Mouse (Mus musculus): ENCODE results near the gene Hoxa2. TPM values are rescaled to one million over a fixed set of nuclear protein-coding genes. Genes with fewer than 3 reads are reported as not detected.

The Hoxa2 gene
- total and polyA plus RNA-seq, 3 experiments, result 0.26 TPM; not detected in 2

- Histone ChIP-seq H3K9me3 (replicated peaks; ENCODE audit: low read length) (peaks cover 5% of the 10 kb centered on the region), H3K4me3 (replicated peaks in 1 of 3; ENCODE audit: low read depth in 2 of 3, low read length in 2 of 3, poor library complexity in 1 of 3) (no peak overlapping the region), H3K79me2 (replicated peaks; ENCODE audit: control insufficient read depth, extremely low read depth, insufficient read depth, poor library complexity, severe bottlenecking) (no peaks in the 10 kb centered on the region), H3K27me3 (replicated peaks) (no peaks in the 10 kb centered on the region), H3K4me1 (ENCODE audit: control insufficient read depth in 1 of 2, insufficient read depth in 2 of 2) (peaks cover 0 to 13% of the 10 kb centered on the region in 2 experiments; a peak in 2 of 4 replicates), H3K36me3 (replicated peaks in 1 of 2; ENCODE audit: control insufficient read depth in 1 of 2, insufficient read depth in 1 of 2, low read length in 1 of 2) (peaks cover 0 to 2% of the 10 kb centered on the region in 2 experiments), H3K4me2 (ENCODE audit: insufficient read depth, low read depth, poor library complexity, severe bottlenecking) (no peak overlapping the region), H3K9ac (ENCODE audit: insufficient read depth, low read depth) (no peak overlapping the region), H3K27ac (ENCODE audit: insufficient read depth, low read depth) (no peak overlapping the region)
- no peak for TF ChIP-seq PAX5 (IDR thresholded peaks at IDR 0.05; ENCODE audit: low read length)
- no peak for TF ChIP-seq NRF1 (IDR thresholded peaks at IDR 0.05; ENCODE audit: low read depth, low read length)
- no peak for TF ChIP-seq MYC (IDR thresholded peaks at IDR 0.05; ENCODE audit: low read depth, low read length)
- no peak for TF ChIP-seq MEF2A (IDR thresholded peaks at IDR 0.05; ENCODE audit: borderline replicate concordance, low read depth, low read length)
- no peak for TF ChIP-seq MXI1 (IDR thresholded peaks at IDR 0.05; ENCODE audit: low read depth, low read length)
- no peak for TF ChIP-seq UBTF (IDR thresholded peaks at IDR 0.05; ENCODE audit: low read depth, low read length)
- no peak for TF ChIP-seq CHD2 (IDR thresholded peaks at IDR 0.05; ENCODE audit: low read length)
- no peak for TF ChIP-seq MAZ (IDR thresholded peaks at IDR 0.05; ENCODE audit: low read depth, low read length)
- no peak for TF ChIP-seq POLR2AphosphoS2 (IDR thresholded peaks at IDR 0.05; ENCODE audit: low read depth, low read length)
- TF ChIP-seq ZC3H11A (IDR thresholded peaks at IDR 0.05; ENCODE audit: low read depth, low read length), result no peak
- TF ChIP-seq CTCF (conservative IDR thresholded peaks at IDR 0.05 in 1 of 2, IDR thresholded peaks at IDR 0.05 in 1 of 2; ENCODE audit: low read depth in 2 of 2, low read length in 2 of 2), result no peak
- TF ChIP-seq RAD21 (IDR thresholded peaks at IDR 0.05; ENCODE audit: low read depth, low read length), result no peak
- dilution Hi-C loops (cut with MboI; ENCODE audit: extremely low pct_ligation_motif_present, extremely low pct_unique_long_range_greater_than_20kb, low sequenced_read_pairs) (no loop called here), in situ Hi-C loops (cut with MboI; ENCODE audit: low pct_ligation_motif_present, low pct_unique_long_range_greater_than_20kb, low sequenced_read_pairs) (no loop called here)
- no peak for DNase-seq (ENCODE audit: extremely low read depth)
Observed at GRCm38 (mm10) chr6:52191860-52192550, 27.4 kb upstream of the Hoxa2 start.

- no peak within 1 kb of the TSS for H3K9ac ChIP-seq (ENCODE audit: insufficient read depth, low read depth)
- peaks cover 0 to 13% of the 10 kb centered on the region in 2 experiments; a peak in 2 of 4 replicates for H3K4me1 ChIP-seq (ENCODE audit: control insufficient read depth in 1 of 2, insufficient read depth in 2 of 2)
- TF ChIP-seq POLR2A (IDR thresholded peaks at IDR 0.05; ENCODE audit: low read depth, low read length) (no peak), ZC3H11A (IDR thresholded peaks at IDR 0.05; ENCODE audit: low read depth, low read length) (no peak), RCOR1 (conservative IDR thresholded peaks at IDR 0.05; ENCODE audit: low read depth, low read length) (no peak), IRF4 (IDR thresholded peaks at IDR 0.05; ENCODE audit: low read depth, low read length) (no peak), ETS1 (conservative IDR thresholded peaks at IDR 0.05; ENCODE audit: low read depth, low read length) (no peak), PAX5 (IDR thresholded peaks at IDR 0.05; ENCODE audit: low read length) (no peak), ZMIZ1 (IDR thresholded peaks at IDR 0.05; ENCODE audit: low read depth, low read length) (no peak)
- no peaks in the 10 kb centered on the region for H3K79me2 ChIP-seq (replicated peaks; ENCODE audit: control insufficient read depth, extremely low read depth, insufficient read depth, poor library complexity, severe bottlenecking)
- dilution Hi-C loops (cut with MboI; ENCODE audit: extremely low pct_ligation_motif_present, extremely low pct_unique_long_range_greater_than_20kb, low sequenced_read_pairs), result no loop called here
- H3K4me2 ChIP-seq (ENCODE audit: insufficient read depth, low read depth, poor library complexity, severe bottlenecking), result no peak within 1 kb of the TSS
- no peak for DNase-seq (ENCODE audit: extremely low read depth)
- peaks cover 5% of the 10 kb centered on the region for H3K9me3 ChIP-seq (replicated peaks; ENCODE audit: low read length)
- no peak within 1 kb of the TSS for H3K4me3 ChIP-seq (replicated peaks in 1 of 3; ENCODE audit: low read depth in 2 of 3, low read length in 2 of 3, poor library complexity in 1 of 3)
- in situ Hi-C loops (cut with MboI; ENCODE audit: low pct_ligation_motif_present, low pct_unique_long_range_greater_than_20kb, low sequenced_read_pairs), result no loop called here
- peaks cover 0 to 2% of the 10 kb centered on the region in 2 experiments for H3K36me3 ChIP-seq (replicated peaks in 1 of 2; ENCODE audit: control insufficient read depth in 1 of 2, insufficient read depth in 1 of 2, low read length in 1 of 2)
- H3K27me3 ChIP-seq (replicated peaks), result no peaks in the 10 kb centered on the region
- no peak within 1 kb of the TSS for H3K27ac ChIP-seq (ENCODE audit: insufficient read depth, low read depth)
Observed at GRCm38 (mm10) chr6:52190906-52191810, 26.5 kb upstream of the Hoxa2 start, which contains the start of gene Hoxa4. Gene Hoxa4 (minus strand): TSS chr6:52191753.
